Mouse (Mus musculus) liver, adult 2 months (tissue): ENCODE measurements at regions not wholly inside any gene's neighbourhood (a gene's known extent, or its start where the extent isn't known, plus 50 kb on each side); places are given as distances from the start of the nearest gene placed in this dataset.

ENCODE experiments used
- DNase-seq: peaks from one replicate; pipeline ENCODE4 v3.0.0-alpha.2; 2011; ENCODE audit warnings: low read depth, low spot score; ENCODE audit errors: extremely low read depth
- H3K27ac ChIP-seq: fragments of 200-500 bp; replicated peaks from 2 replicates; pipeline ENCODE4 v1.5.1; 2012; ENCODE audit warnings: low read depth, mild to moderate bottlenecking, control low read depth, inconsistent platforms, low read length; ENCODE audit not compliant: insufficient read depth
- H3K27me3 ChIP-seq: fragments of 200-500 bp; 2 replicates; pipeline ENCODE4 v1.6.1; 2012; ENCODE audit warnings: mild to moderate bottlenecking, moderate library complexity, low read length, inconsistent platforms; ENCODE audit not compliant: control insufficient read depth, insufficient read depth
- H3K36me3 ChIP-seq: fragments of 200-500 bp; 2 replicates; pipeline ENCODE4 v1.6.1; 2012; ENCODE audit warnings: low read length, inconsistent platforms; ENCODE audit not compliant: control insufficient read depth, insufficient read depth
- H3K4me1 ChIP-seq: fragments of 200-500 bp; 2 replicates; pipeline ENCODE4 v1.6.1; 2011; ENCODE audit warnings: low read length; ENCODE audit not compliant: control insufficient read depth, insufficient read depth
- H3K4me3 ChIP-seq: fragments of 200-500 bp; 2 replicates; pipeline ENCODE4 v1.5.1; 2011; ENCODE audit warnings: low read depth, mild to moderate bottlenecking, control low read depth, low read length, moderate library complexity; ENCODE audit not compliant: insufficient read depth
- H3K79me2 ChIP-seq: fragments of 200-500 bp; 2 replicates; pipeline ENCODE4 v1.6.1; 2012; ENCODE audit warnings: inconsistent platforms, mild to moderate bottlenecking, low read length, moderate library complexity; ENCODE audit not compliant: control insufficient read depth, insufficient read depth
- H3K9ac ChIP-seq: fragments of 200-500 bp; 2 replicates; pipeline ENCODE4 v1.6.1; 2012; ENCODE audit warnings: low read depth, mild to moderate bottlenecking, control low read depth, inconsistent platforms, low read length
- CTCF ChIP-seq: fragments of 200-500 bp; IDR thresholded peaks from 2 replicates; pipeline ENCODE4 v1.5.1; 2011; ENCODE audit warnings: low read depth, low read length, control low read depth
- POLR2A ChIP-seq: fragments of 200-500 bp; IDR thresholded peaks from 2 replicates; pipeline ENCODE4 v1.6.1; 2011; ENCODE audit warnings: low read length, control low read depth; ENCODE audit not compliant: insufficient read depth; ENCODE audit errors: extremely low read depth
- WGBS: fragments of 180-500 bp; shearing (Covaris S2); methylation state at CpG from one replicate; pipeline ENCODE4 v1.1.7; 2018; 5-methylcytosine and 5-hydroxymethylcytosine counted together

- no peak overlapping the region for H3K27ac ChIP-seq
- no peak overlapping the region for H3K4me3 ChIP-seq
- H3K36me3 ChIP-seq, result no peaks in the 10 kb centered on the region
- no peak for DNase-seq
- no peaks in the 10 kb centered on the region for H3K27me3 ChIP-seq
- H3K9ac ChIP-seq, result no peak overlapping the region
- H3K79me2 ChIP-seq, result no peaks in the 10 kb centered on the region
- 77% methylated on average over 2 of the region's 2 CpGs for WGBS
- no peaks in the 10 kb centered on the region for H3K4me1 ChIP-seq
- TF ChIP-seq CTCF, result no peak
- TF ChIP-seq POLR2A, result no peak
These were observed 4231.0 kb upstream of the Gm7489 start for GRCm38 (mm10) chr15:49653728-49654127.

- H3K27ac ChIP-seq, result no peak overlapping the region
- H3K9ac ChIP-seq, result no peak overlapping the region
- H3K4me1 ChIP-seq, result no peaks in the 10 kb centered on the region
- WGBS, result 85% methylated on average over 4 of the region's 4 CpGs
- no peaks in the 10 kb centered on the region for H3K36me3 ChIP-seq
- H3K27me3 ChIP-seq, result no peaks in the 10 kb centered on the region
- no peak overlapping the region for H3K4me3 ChIP-seq
- H3K79me2 ChIP-seq, result no peaks in the 10 kb centered on the region
- TF ChIP-seq POLR2A (no peak), CTCF (no peak)
- no peak for DNase-seq
These were observed 4219.7 kb upstream of the Gm7489 start for GRCm38 (mm10) chr15:49664834-49665565.
